Mouse (Mus musculus) embryonic facial prominence, embryonic 13.5 days (tissue): ENCODE results near the gene Zfp960. TPM values are rescaled to one million over a fixed set of nuclear protein-coding genes. Genes with fewer than 3 reads are reported as not detected.
"Not testable (repeated sequence)": the region's sequence is repeated elsewhere in the genome, so short reads cannot be mapped to it uniquely, and the experiment has no call there.

Experiments used
- ATAC-seq: fragments of 200-750 bp; cut with Nextera tagmentation; 2 replicates; pipeline ENCODE4 v1.8.0; 2017; ENCODE audit warnings: low read depth; ENCODE audit not compliant: insufficient number of reproducible peaks, insufficient read depth, low FRiP score, low TSS enrichment
- H3K27ac ChIP-seq: fragments of 300-500 bp; sonication (generic); 2 replicates; pipeline ENCODE4 v1.5.1; 2015; ENCODE audit warnings: moderate library complexity, mild to moderate bottlenecking, inconsistent platforms
- H3K27me3 ChIP-seq: fragments of 300-500 bp; sonication (generic); 2 replicates; pipeline ENCODE4 v1.6.1; 2015; ENCODE audit warnings: mild to moderate bottlenecking, inconsistent platforms
- H3K36me3 ChIP-seq: fragments of 300-500 bp; sonication (generic); 2 replicates; pipeline ENCODE4 v1.6.1; 2015; ENCODE audit warnings: mild to moderate bottlenecking, inconsistent platforms
- H3K4me1 ChIP-seq: fragments of 300-500 bp; sonication (generic); 2 replicates; pipeline ENCODE4 v1.6.1; 2015; ENCODE audit warnings: inconsistent platforms
- H3K4me2 ChIP-seq: fragments of 300-500 bp; sonication (generic); 2 replicates; pipeline ENCODE4 v1.6.1; 2015; ENCODE audit warnings: moderate library complexity, mild to moderate bottlenecking, inconsistent platforms
- H3K4me3 ChIP-seq: fragments of 300-500 bp; sonication (generic); 2 replicates; pipeline ENCODE4 v1.5.1; 2015; ENCODE audit warnings: mild to moderate bottlenecking, inconsistent platforms
- H3K9ac ChIP-seq: fragments of 300-500 bp; sonication (generic); 2 replicates; pipeline ENCODE4 v1.6.1; 2015; ENCODE audit warnings: mild to moderate bottlenecking, inconsistent platforms
- H3K9me3 ChIP-seq: fragments of 300-500 bp; sonication (generic); 2 replicates; pipeline ENCODE4 v1.6.1; 2016; ENCODE audit warnings: inconsistent platforms
- whole genome bisulfite sequencing: fragments of 180-500 bp; shearing (Covaris S2); methylation state at CpG from one replicate; pipeline ENCODE4 v1.1.7; 2015; ENCODE audit warnings: mixed read lengths; 5-methylcytosine and 5-hydroxymethylcytosine counted together
- polyA plus RNA-seq: library from polyadenylated mRNA; unstranded; fragments of >200 nt; fragmentation: Nextera tagmentation; extraction: Ambion mirVana; gene quantifications from 2 replicates; pipeline ENCODE4 v1.2.1, GENCODE M21; 2015

Gene Zfp960
- 5.7 and 6.3 TPM in 2 replicates for polyA plus RNA-seq

GRCm38 (mm10) chr17:17063628-17064494 is at the start of gene Zfp960:
Gene Zfp960 (plus strand): TSS chr17:17064113.
- Histone ChIP-seq H3K4me3 (peak within 1 kb of the TSS; percentile 52), H3K4me2 (peak within 1 kb of the TSS; percentile 58), H3K9ac (peak within 1 kb of the TSS; percentile 64)
- H3K36me3 ChIP-seq, H3K27me3 ChIP-seq, H3K9me3 ChIP-seq, H3K4me1 ChIP-seq, H3K27ac ChIP-seq: not testable (repeated sequence)
- WGBS = 2% methylated on average over 21 of the region's 21 CpGs
- peak; percentile 92 for ATAC-seq

GRCm38 (mm10) chr17:17018071-17018470 is 45.8 kb upstream of the Zfp960 start:
- Histone ChIP-seq H3K9me3 (peaks cover 20% of the 10 kb centered on the region), H3K36me3 (peaks cover 10% of the 10 kb centered on the region)
- H3K9ac ChIP-seq, H3K4me3 ChIP-seq, H3K4me2 ChIP-seq, ATAC-seq, H3K27me3 ChIP-seq, H3K27ac ChIP-seq, H3K4me1 ChIP-seq: not testable (repeated sequence)
- WGBS = 94% methylated on average over 2 of the region's 2 CpGs

DNA sequence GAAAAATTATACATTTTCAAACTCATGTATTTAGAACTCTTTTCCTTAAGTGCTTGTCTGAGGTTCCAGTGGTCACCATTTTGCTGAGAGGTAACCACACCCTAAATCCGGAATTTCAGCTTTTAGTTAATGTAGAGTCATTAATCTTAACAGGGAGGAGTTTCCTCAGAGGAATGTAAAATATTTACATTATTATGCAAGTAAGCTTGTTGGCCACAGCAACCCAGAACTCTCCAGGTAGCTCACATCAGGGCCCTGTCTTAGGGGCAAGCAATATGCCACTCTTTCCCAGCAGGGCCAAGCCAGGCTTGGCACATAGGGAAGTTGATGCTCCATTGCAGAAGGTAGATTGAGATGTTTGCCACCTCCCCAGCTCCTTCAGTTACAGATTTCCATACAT is 4.3 kb upstream of the Zfp960 start:
- H3K36me3 ChIP-seq, H3K9me3 ChIP-seq, H3K9ac ChIP-seq, ATAC-seq, H3K4me1 ChIP-seq, H3K4me2 ChIP-seq, H3K4me3 ChIP-seq, H3K27me3 ChIP-seq, H3K27ac ChIP-seq: not testable (repeated sequence)
- WGBS = 67% methylated on average over 1 of the region's 1 CpGs

DNA sequence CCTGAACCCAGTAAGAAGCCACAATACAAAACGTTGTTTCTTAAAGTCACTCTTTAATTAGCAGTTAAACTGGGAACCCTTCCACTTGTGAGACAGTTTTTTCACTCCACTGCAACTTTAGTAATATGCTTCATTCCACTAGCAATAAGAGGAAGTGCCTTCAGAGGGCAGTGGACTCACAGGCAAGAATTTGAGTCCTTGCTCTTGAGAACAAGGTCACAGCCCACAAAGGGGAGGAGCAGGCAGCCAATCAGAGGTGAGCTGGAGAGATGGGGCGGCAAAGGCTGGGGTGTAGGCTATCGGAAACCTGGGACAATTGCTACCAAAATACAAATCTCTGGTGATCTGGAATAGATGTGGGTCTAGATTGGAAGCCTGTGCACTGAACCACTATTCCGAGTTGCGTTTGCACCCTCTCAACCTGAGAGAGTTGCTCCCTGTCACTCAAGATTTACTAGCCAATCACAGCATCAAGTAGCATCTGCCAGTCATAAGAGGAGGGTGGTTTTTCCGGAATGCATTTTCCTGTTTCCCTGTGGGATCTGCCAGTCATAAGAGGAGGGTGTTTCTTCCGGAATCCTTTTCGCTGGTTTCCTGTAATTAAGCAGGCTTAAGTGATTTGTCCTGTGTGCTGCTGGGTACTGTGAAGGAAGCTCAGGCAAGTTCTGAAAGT is 57.1 kb downstream of the Zfp960 start, which contains the start of gene Zfp97:
Zfp97 (plus strand) TSS at position 586 of the 673 bp plus-strand sequence.
- no CpG with 5 or more reads among the region's 8 CpGs for WGBS

More for the DNA sequence above, 57.1 kb downstream of the Zfp960 start, which contains the start of gene Zfp97:
- H3K27me3 ChIP-seq, H3K4me2 ChIP-seq, H3K9ac ChIP-seq, H3K27ac ChIP-seq, H3K4me3 ChIP-seq, H3K4me1 ChIP-seq, H3K36me3 ChIP-seq, H3K9me3 ChIP-seq: not testable (repeated sequence)
- ATAC-seq = peak; percentile 89

Other genes with a start within 250 kb of the Zfp960 start
- 4.8 and 5.4 TPM in 2 replicates for gene Zfp97, start 57.3 kb downstream of the Zfp960 start, polyA plus RNA-seq